Mouse (Mus musculus) frontal cortex, adult 2 months (tissue): Measurements from ENCODE around the gene Nppc. TPM values are rescaled to one million over a fixed set of nuclear protein-coding genes. Genes with fewer than 3 reads are reported as not detected.
A peak's percentile ranks its signal among the peaks of the same experiment; 100 is the strongest.

Experiments used
- DNase-seq, 2 experiments: peaks; one replicate each; pipeline ENCODE4 v3.0.0; 2022; ENCODE audit warnings: low spot score in 1 of 2; ENCODE audit errors: extremely low spot score in 1 of 2
- polyA plus RNA-seq: library from polyadenylated mRNA; depleted of rRNA; stranded (reverse); fragments of >200 nt; gene quantifications from 2 replicates; pipeline ENCODE4 v1.2.3, GENCODE M21; 2012

The Nppc gene
- polyA plus RNA-seq, 1 experiment = 11.4 TPM

GRCm38 (mm10) chr1:86657071-86657470, 13.3 kb downstream of the Nppc start:
- no peak for DNase-seq

DNA sequence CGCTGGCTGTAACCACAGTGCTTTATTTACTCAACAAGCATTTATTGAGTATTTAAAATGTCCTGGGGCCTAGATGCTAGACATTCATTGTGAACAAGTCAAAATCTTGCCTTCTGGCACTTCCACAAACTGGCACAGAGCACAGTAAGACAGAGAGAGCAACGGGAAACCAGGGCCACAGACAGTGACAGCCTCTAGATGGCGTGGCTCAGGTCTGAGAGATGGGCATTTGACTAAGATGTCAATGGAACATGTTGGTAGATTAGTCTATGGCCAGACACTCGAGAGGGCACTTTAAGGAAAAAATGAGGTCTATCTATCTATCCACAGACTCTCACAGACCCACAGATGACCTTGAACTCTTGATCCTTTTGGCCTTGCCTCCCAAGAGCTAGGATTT, 17.7 kb downstream of the Nppc start:
- DNase-seq = no peak

GRCm38 (mm10) chr1:86650272-86650671, 20.1 kb downstream of the Nppc start:
- DNase-seq = peak; percentile 49 to 87

GRCm38 (mm10) chr1:86647517-86647916, 22.9 kb downstream of the Nppc start:
- no peak for DNase-seq

DNA sequence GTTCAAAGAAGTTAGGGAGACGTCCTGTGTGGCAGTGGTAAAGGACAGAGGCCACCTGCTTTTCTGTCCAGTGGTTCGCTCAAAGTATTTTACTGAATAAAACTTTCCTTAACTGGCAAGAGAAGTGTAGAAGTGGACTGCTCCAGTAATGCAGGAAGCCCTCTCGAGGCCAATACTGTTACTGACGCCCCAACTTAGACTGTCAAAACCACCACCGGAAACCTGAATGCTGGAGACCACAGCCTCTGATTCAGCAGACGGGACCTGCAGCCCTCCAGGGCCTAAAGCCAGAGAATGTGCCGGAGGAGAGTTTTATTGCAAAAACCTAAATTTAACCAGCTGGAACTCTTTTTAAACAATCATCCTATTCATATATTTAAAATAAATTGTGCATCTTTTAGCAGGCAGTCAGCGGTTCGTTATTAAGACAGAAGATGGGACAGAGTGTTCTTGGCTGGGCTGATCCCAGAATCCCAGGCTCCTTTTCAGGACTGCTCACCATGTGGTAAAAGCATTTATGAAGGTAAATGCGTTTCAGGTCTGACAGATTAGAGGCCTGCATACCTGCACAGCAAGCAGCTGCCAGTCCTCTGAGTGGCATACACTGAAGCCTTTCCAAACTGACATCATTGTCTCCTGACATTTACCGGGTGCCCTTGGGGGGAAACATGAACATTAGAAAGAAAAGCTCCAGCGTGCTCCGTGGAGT, 27.1 kb downstream of the Nppc start:
- DNase-seq = no peak

DNA sequence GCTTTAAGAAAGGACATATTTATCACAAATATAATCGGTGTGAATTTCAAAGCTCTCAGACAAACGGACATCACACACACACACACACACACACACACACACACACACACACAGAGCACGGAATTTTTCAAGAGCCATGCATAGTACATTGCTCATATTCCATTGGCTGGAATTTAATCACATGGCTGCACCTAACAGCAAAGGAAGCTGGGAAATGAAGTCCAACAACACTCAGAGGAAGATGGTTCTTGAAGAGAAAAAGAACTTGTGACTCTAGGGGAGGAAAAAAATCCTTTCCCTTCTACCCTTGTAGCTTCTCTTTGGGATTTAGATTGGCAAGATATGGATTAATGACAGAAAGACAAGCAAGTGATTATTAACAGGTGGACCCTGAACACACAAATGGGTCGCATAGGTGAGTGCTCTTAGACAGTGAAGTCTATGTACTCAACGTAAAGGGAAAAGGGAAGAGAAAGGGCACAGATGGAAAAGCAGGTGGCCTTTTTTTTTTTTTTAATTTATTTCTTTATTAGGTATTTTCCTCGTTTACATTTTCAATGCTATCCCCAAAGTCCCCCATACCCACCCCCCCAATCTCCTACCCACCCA, 35.5 kb downstream of the Nppc start:
- peak in 1 of 2 experiments; percentile 53 for DNase-seq

DNA sequence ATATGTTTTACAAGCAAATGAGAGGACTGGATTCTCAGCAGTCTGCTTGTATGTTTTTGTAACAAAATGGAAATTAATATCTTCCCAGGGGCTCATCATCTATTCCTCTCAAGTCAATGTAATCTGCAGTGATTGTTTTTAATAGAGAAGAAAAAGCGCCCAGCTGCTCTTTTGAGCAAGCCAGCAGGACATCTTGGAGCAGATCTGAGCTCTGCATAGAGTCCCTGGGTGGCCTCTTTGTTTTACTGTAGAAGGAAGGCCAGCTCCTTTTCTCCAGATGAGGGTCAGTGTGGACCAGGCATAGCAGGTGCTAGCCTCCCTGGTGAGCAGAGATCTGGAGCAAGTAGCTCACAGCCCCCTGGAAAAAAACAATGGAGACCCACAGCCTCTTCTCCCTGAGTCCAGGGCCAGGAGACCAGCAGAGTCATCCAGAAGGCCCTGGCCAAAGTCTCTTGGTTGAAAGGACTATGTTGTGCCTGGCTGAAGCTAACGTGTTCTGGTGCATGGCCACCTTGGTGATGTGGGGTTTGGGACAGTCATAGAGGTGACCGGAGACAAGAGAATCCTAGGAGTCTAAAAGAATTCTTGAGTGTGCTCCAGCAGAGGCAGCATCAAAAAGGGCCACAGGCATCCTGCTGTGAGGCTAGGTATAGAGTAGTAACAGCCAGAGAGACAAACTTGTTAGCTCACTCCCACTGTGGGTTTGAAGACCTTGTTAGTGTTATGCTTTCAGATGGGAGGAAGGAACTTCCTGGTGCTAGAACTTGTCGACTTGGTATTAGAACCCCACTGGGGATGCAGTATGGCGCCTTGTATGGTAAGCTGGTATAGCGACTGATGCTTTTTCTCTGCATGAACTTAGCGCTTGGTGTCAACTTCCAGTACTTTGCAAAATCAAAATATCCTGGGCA, 36.3 kb downstream of the Nppc start:
- no peak for DNase-seq

DNA sequence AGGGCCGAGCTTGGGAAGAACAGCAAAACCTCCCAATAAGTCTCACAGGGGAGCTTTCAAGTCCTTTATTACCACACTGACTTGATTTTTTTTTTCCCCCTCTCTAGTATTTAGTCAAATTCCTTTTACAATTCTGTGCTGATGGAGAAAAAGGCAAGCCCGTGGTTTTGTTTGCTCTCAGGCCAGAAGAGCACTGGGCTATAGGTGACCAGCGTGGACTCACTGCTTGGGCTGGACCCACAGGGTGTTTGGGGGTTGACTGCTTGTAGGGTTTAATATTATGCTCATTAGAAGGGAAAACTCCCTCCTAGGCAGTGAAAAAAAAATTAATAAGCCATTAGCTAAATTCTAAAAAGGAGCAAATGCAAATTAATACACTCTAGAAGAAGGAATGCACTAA, 36.9 kb downstream of the Nppc start:
- DNase-seq = no peak

DNA sequence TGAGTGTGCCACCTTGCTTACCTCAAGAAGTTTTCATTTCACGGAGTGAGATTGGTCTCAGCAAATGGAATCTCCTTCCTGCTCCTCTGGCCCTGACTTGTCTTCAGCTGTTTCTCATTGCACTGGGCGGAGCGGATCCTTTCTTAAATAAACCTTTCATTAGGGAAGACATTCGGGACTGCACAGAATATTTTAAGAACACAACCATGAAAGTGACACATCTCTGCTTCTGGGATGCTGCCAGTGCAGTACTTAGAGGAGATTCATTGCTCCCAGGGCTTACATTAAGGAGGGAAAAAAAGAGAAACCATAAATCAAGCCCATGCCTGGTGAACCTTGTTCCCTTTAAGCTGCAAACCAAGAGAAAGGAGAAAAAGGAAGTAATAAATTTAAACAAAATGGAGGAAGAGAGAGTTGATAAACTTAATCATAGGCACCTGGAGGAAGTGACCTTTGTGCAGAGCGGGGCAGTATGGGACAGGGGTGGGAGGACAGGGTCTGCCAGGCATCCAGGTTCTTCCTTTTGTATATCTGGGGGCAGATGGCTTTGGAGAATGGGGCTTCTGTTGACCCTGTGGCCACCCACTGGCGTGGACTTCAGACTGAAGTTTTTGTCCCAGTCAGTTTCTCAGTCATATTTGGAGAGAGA, 37.5 kb downstream of the Nppc start:
- DNase-seq = no peak

- no peak for DNase-seq
These were observed 39.8 kb downstream of the Nppc start for GRCm38 (mm10) chr1:86630527-86630926.

DNA sequence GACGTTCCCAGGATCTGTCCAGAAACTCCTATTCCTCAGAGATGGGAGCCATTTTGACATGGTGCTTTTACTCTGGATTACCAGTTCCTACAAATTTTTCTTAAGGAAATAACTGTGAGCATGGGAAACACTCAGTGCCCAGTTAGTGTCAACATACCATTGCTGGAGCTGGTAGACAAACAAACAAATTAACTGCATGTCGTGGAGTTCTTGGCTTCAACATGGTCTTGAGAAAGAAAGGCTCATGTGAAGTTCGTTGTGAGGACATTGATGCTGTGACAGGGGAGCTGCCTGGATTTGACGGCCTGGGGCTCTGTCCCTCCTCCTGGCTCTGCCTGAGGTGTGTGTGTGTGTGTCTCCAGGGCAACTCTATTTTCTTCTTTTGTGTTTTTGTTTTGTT, 40.4 kb downstream of the Nppc start:
- DNase-seq = no peak

DNA sequence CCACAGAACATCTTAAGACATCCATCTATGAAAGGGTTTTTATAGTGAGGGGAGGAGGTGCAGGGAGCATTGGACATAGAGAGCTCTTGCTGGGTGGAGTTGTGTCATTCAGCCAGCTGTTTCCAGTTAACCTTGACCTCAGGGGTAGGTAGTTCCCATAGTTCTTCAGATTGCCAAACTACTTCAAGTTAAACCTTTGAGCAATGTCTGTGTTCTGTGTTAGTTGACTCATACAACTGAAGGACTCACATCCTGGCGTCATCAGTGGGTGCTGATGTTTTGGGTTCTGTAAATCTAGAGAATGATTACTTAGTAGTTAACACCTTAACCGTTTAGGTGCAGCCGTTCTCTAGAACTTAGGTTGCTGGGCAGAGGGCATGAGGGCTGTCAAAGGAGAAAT, 42.1 kb downstream of the Nppc start:
- DNase-seq = no peak

DNA sequence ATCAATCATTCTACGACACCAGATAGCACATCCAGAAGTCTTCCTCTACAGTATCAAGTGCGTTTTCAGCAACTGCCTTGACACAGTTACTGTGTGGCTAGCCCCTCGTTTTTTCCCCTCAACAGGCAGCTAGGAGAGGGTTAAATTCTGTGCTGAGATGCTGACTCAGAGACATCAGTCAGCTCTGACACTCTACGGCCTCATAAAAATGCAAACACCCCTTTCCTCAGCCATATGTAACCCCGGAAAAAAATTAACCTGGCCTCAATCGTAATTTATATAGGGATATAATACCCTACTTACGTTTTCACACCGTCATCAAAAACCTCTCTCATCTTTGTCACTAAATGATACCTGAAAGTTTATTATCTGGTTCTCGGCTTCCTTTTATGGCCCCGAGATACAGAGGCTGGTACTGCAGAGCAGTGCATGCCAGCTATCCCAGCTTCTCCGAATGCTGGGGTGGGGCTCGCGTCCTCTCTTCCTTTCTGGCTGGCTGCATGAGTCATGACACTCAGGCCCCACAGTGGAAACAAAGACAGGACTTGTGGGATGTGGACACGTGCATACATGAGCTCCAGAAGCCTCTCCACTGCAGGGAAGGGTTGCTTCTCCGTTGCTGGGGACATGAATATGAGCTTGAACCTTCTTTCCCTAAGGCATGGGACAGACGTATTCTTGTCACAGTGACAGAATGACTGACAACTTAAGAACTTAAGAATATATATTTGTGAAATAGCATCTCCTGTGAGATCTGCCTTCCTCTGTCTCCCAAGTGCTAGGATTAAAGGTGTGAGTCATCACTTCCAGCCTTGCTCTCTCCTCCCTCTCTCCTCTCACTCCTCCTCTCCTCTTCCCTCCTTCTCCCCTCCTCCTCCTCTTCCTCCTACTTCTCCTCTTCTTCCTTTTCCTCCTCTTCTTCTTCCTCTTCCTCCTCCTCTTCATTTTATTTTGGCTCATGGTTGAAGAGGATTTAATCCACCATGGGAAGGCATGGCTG, 47.1 kb downstream of the Nppc start:
- DNase-seq = peak in 1 of 2 experiments; percentile 18

- no peak for DNase-seq
These were observed 48.1 kb downstream of the Nppc start for GRCm38 (mm10) chr1:86622296-86622695.

- DNase-seq = peak; percentile 33 to 95
These were observed 51.8 kb downstream of the Nppc start for GRCm38 (mm10) chr1:86618454-86619125.
